Mouse (Mus musculus) common myeloid progenitor, adult 5-6 weeks (primary cell): ENCODE measurements around the gene Alg5. TPM values are rescaled to one million over a fixed set of nuclear protein-coding genes. Genes with fewer than 3 reads are reported as not detected.

Experiments used
- ATAC-seq: replicated peaks from 2 replicates; pipeline ENCODE4 v1.8.0; 2016; ENCODE audit warnings: low read depth, mild to moderate bottlenecking, moderate TSS enrichment, inconsistent platforms; ENCODE audit not compliant: poor library complexity, severe bottlenecking
- total RNA-seq: library from RNA; stranded (forward); fragments of 200-1000, 187-1606 nt; gene quantifications from 2 replicates; pipeline ENCODE4 v1.2.3, GENCODE M21; 2017

Alg5 gene
- total RNA-seq, 1 experiment from 2014 or later, result 40.8 TPM

DNA sequence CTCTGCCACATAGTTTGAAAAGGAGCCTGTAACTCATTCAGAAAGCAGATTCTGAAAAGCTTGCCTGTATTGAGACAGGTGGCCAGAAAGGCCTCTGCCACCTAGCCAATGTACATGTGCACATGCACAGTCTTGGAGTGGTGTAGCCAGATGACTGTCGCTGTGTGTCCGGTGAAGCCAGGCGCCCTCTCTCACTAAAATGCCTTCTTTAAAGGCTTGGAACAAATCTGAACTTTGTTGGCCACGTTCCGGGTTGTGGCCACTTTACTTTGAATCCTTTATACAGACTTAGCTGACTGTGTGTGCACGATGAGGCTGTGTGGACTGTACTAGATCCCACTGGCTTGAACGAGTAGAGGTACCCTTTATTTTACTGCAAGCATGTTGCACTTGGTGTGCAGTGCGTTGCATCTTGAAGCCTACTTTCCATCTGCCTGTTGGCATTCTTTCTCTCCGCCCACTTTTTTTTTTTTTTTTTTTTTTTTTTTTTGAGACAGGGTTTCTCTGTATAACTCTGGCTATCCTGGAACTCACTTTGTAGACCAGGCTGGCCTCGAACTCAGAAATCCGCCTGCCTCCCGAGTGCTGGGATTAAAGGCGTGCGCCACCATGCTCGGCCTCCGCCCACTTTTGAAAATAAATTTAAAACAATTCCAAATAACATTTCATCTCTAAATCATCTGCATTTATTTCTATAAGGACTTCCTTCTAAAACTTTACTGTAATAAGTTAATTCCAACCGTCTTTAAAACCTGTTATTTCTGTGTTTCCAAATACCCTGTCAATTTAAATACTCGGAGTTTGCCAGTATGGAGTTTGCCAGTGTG, 975 bp downstream of the Alg5 start:
- ATAC-seq, result peak; percentile 19; the same call in 1 of the 2 replicates

GRCm38 (mm10) chr3:54737317-54737716, 2.0 kb downstream of the Alg5 start:
- ATAC-seq, result no peak

DNA sequence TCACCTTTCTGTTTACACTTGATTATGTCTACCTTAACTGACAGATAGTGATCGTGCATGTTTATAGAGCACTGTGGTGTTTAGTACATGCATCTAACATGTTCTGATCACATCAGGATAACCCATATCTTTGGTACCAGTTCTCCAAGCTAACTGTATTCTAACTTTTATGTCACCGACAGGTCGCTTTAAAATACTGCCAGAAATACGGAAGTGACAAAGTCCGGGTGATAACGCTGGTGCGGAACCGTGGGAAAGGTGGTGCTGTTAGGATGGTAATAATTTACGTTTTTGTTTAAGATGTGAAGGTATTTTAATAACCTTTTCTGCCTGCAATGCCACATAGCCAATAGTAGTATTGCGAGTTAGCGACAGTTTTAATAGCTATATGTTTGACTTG, 6.6 kb downstream of the Alg5 start:
- no peak for ATAC-seq

DNA sequence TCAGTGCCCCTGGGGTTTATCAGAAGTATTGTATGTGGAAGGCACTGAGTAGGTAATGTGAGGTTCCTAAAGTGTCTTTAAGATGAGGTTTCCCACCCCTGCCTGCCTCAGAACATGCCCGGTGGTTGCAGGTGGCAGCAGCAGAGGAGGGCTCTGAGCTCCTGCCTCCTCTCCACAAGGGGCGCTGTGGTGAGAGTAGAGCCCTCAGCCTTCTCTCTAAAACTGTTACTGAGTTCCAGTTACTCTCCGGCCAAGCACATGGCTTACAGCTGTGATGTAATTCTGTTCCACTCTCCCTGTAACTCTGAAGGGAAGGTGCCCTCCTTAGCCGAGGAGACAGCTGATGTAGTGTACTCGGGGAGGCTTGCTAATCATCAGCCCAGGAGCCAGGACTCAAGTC, 10.5 kb downstream of the Alg5 start:
- ATAC-seq, result peak; percentile 71

DNA sequence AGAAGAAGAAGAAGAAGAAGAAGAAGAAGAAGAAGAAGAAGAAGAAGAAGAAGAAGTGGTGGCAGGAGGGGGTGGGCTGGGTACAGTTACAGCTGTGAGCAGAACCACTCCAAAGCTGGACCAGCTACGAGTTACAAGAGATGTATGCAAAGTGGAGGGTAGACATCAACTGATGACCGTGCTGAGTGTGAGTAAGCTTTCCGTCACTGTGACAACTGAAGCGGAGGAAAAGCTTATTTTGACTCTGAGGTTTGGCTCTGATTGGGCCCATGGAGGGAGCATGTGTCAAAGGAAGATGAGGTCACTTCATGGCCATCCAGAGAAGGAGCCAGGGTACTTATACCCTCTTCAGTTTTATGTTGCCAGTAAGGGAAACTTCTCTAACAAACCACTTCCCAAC, 18.1 kb downstream of the Alg5 start:
- ATAC-seq, result no peak

DNA sequence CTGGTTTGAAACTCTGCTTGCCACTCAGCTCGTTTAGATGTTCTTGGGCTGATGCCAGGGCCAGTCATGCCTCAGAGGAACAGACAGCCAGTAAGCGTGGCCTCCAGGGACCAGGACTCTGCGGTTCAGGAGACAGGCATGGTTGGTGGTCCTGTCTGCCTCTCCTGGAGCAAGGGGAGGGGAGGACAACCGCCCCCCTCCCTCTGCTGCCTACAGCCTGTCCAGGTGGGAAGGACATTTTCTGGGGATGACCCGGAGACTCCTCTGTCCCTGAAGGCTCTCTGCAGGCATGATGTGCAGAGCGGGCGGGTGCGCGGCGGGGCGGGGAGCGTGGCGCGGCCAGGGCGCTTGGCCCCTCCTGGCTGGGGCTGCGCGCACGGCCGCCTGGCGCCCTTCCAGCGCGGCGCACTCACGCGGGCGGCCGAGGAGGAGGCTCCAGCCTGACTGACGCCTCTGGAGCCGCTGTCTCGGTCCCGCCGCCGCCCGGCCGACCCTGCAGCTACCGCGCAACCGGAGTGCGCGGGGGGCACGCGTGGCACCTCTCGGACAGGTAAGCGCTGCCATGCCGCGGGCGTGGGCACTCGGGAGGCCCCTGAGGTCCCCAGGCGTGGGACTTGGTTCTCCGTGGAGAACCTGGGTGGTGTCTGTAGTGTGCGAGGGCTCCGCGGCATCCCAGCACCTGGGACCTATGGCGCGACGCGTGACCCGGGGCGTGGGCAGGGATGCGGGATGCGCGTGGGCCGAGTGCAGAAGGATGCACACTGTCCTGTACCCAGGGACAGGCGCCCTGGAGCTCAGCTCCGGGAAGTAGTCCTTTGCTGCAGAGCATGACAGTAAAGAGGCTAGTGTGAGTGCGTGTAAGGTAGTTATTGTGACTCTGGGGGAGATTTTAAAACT, 20.1 kb downstream of the Alg5 start, which contains the start of gene Smad9:
Smad9 (plus strand) TSS at position 438 of the 897 bp plus-strand sequence.
- ATAC-seq, result peak; percentile 20

DNA sequence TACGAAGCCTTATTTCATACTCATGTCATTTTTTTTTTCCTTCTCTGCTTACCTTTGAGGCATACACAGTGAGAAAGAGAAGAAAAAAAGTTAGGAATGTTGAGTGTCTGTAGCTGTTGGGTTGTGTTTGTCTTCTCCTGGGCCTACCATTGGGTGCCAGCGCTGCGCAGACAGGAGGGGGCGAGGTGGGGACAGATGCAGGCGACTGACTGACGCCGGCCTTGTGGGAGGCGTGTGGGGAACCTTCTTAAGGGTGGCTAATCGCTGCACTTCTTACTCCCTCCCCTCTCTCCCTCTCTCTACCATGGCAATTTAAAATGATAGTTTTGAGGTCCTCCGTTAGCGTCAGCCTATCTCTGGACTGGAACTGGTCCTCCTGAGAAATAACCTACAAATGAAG, 20.7 kb downstream of the Alg5 start:
- ATAC-seq, result peak; percentile 70

DNA sequence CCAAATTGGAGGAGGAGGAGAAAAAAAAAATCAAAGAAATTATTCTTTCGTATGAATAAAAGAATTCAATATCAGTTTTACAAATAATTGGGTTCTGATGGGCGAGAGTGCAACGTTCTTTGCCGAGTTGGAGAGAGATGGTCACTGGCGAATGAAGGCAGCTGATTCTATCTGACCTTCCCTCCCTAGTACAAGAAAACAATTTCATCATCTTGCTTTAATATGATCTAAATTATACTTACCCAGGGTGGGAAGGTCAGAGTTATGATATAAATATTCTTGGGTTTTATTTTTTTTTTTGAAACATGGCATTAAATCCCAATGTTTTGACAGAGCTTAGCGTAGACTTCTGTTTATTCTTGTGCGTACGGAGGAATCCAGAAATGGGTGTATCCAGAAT, 22.1 kb downstream of the Alg5 start:
- ATAC-seq, result no peak

- ATAC-seq, result no peak
Observed at GRCm38 (mm10) chr3:54759211-54759610, 23.9 kb downstream of the Alg5 start.

DNA sequence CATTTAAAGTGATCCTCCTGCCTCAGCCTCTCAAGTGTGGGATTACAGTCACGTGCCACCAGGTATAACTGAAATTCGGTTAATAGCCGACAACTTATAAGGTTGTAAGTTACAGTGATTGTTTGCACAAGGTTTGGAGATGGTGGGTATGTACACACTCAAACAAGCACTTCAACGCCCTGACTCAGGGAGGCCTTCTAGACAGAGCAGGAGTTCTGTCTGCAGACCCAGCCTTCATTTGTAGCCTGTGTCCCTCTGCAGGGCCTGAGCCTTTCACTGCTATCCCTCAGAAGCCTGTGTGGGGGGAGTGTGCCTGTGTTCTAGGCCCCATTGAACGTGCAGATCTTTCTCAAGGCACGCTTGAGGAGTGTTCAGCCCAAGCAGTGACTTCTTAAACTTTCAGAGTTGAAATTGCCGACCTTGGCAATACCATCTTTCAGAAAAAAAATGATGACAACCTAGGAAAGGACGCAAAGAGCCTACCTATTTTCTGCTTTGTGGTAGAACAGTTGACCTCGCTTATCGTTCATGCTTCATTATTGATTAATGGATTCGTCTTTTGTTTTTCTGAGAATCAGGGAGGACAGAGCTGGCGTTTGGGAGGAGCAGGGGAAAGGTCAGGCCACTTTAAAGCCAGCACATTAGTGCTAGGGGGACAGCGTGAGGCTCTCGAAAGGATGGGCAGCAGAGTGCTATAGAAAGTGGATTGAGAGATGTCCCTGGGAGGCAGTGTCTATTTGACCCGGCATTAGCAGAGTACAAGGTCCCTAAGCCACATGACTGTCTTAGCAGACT, 25.2 kb downstream of the Alg5 start:
- no peak for ATAC-seq

DNA sequence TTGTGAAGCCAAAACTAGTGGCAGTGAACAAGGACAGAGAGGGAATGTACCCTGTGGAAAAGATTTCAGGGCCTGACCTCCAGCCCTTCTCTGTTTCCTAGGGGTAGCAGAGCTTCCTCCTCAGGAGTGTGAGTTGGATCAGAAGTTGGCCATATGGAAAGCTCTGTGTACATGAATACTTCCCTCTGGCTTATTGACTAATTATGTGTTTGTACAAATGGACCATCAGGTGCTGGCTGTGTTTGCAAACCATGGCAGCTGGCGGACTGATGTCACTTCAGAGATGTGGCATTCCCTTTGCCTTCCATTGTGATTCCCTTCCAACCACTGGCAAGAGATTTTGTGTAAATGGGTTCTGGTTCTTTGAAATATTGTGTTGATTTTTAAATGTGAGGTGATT, 25.9 kb downstream of the Alg5 start:
- no peak for ATAC-seq

- no peak for ATAC-seq
Observed at GRCm38 (mm10) chr3:54764418-54764817, 29.1 kb downstream of the Alg5 start.

DNA sequence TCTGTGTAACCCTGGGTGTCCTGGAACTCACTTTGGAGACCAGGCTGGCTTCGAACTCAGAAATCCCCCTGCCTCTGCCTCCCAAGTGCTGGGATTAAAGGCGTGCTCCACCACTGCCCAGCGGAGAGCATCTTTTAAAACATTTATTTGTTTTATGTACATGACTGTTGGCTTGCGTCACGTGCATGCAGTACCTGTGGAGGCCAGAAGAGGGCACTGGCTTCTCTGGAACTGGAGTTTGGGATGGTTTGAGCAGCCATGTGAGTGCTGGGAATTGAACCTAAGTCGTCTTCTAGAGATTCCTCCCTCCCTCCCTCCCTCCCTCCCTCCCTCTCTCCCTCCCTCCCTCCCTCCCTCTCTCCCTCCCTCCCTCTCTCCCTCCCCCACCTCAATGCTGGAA, 30.2 kb downstream of the Alg5 start:
- 0 out of 2 replicates have a peak, but pooled peaks have one; percentile 36 for ATAC-seq

- no peak for ATAC-seq
Observed at GRCm38 (mm10) chr3:54766034-54766433, 30.7 kb downstream of the Alg5 start.

DNA sequence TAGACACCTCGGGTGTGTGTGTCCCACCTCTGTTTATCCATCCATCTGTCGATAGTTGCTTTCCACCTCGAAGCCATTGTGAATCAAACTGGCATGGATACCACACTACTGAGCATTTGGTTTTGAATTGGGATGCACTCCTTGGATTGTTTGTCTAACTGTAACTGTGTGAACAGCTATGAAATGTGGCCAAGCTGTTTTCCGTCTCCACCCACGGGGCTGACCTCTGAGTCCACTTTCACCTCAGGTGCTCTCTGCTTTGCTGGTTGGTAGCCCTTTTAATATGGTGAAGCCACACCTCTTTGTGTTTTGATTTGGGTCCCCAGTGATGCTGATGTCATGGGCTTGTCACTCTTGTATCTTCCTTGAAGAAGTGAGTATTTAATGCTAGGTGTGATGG, 31.5 kb downstream of the Alg5 start:
- no peak for ATAC-seq

DNA sequence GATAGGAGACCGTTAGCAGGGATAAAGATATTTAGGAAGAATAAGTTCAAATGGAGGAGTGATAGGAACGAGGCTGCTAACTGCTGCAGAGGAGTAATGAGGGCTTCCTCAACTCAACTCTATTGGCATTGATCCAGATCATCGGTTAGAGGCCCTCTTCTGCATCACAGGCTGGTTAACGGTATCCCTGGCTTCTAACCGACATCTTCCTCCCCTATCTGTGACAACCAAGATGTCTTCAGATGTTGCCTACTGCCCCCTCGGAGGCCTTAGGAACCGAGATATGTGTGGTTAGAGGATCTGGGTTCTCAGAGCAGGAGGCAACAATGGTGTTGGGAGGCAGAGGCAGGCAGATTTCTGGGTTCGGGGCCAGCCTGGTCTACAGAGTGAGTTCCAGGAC, 33.3 kb downstream of the Alg5 start:
- no peak for ATAC-seq

DNA sequence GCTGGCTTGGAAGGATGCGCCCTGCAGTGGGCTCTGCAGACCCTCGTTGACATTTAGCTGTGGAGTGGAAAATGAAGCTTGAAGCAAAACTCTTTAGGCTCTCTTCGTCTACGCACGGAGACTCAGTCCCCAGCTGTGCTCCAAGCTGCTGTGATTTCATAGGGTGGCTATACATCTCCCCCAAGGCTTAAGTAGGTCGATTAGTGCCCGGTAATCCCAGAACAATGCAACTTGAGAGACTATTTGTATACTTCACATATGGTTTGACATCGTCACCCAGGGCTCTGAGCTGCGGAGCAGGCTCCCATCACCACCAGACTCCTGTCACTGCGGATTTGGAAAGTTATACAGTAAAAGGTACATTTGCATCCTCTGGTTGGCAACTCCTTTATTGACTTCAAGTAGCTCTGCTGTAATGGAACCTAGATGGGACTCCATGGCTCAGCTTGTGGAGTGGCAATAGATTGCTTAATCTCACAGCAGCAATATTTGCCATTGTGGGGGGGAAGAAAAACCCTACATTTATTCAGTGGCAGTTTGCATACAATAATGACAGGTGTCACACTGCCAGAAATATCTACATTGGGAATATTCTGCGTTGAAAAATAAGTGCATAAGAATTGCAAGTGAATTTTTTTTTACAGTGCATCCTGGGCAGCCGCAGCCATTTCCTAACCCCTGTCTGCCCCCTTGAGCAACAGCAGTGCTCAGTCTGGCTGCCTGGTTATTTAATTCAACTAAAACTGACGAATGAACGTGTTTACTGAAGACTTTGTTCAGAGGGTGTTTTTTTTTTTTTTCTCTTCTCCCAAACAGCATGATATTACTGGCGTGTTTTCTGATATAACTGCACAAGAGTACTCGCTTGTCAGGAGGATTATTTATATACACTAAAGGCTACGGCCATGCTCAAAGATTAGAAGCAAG, 34.3 kb downstream of the Alg5 start:
- ATAC-seq, result no peak

- no peak for ATAC-seq
Observed at GRCm38 (mm10) chr3:54773613-54774012, 38.3 kb downstream of the Alg5 start.

- ATAC-seq, result peak; percentile 66
Observed at GRCm38 (mm10) chr3:54775989-54776631, 40.8 kb downstream of the Alg5 start.
